Mouse (Mus musculus): ENCODE data around the gene Olfr70.
A peak's percentile ranks its signal among the peaks of the same experiment; 100 is the strongest.

- no peak for TF ChIP-seq CTCF (IDR thresholded peaks at IDR 0.05; ENCODE audit: insufficient read depth, low read length)
- peak; percentile 87 for TF ChIP-seq POLR2A (IDR thresholded peaks at IDR 0.05; ENCODE audit: borderline replicate concordance, extremely low read depth, low read depth, low read length)
These were observed 44.1 kb downstream of the Olfr70 start, which contains the start of gene Hint2 for GRCm38 (mm10) chr4:43656339-43657109.

Measured in lung, adult 2 months (tissue).